Mouse (Mus musculus): ENCODE results near the gene Rps6ka2.

DNA sequence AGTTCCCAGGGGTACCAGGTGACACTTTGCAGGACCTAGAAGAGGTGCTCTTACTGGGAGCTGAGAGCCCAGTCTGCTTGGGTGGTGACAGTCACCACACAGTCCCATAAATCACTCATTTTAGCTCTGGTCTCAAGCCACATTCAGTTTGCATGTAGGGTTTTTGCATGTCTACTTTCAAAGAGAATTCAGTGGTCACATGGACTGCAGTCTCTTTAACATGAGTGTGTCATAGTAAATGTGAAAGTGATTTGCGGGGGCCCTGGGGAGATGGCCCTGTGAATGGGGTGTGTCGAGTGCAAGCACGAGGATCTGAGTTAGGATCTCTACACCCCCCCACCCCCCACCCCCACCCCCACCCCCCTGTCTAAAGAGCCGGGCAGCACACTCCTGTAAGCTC is 80.5 kb downstream of the Rps6ka2 start:
- TF ChIP-seq CTCF (IDR thresholded peaks at IDR 0.05; ENCODE audit: borderline replicate concordance, extremely low read depth, insufficient read depth, insufficient read length) (no peak), POLR2A (IDR thresholded peaks at IDR 0.05; ENCODE audit: borderline replicate concordance, extremely low read depth, insufficient read depth, insufficient read length, poor library complexity, severe bottlenecking) (no peak)
